Mouse (Mus musculus) heart, embryonic 15.5 days (tissue): ENCODE data around the gene Olfr134. TPM values are rescaled to one million over a fixed set of nuclear protein-coding genes. Genes with fewer than 3 reads are reported as not detected.
"Not testable (repeated sequence)": the region's sequence is repeated elsewhere in the genome, so short reads cannot be mapped to it uniquely, and the experiment has no call there.

ENCODE experiments used
- ATAC-seq: fragments of 200-750 bp; cut with Nextera tagmentation; replicated peaks from 2 replicates; pipeline ENCODE4 v1.8.0; 2017; ENCODE audit warnings: low read depth, moderate TSS enrichment; ENCODE audit not compliant: insufficient number of reproducible peaks, insufficient read depth, low FRiP score
- H3K27ac ChIP-seq: fragments of 300-500 bp; sonication (generic); 2 replicates; pipeline ENCODE4 v1.5.1; 2015; ENCODE audit warnings: mild to moderate bottlenecking, inconsistent platforms
- H3K27me3 ChIP-seq: fragments of 300-500 bp; sonication (generic); 2 replicates; pipeline ENCODE4 v1.6.1; 2015; ENCODE audit warnings: inconsistent platforms
- H3K36me3 ChIP-seq: fragments of 300-500 bp; sonication (generic); 2 replicates; pipeline ENCODE4 v1.6.1; 2015; ENCODE audit warnings: mild to moderate bottlenecking, inconsistent platforms
- H3K4me1 ChIP-seq: fragments of 300-500 bp; sonication (generic); replicated peaks from 2 replicates; pipeline ENCODE4 v1.6.1; 2015; ENCODE audit warnings: inconsistent platforms
- H3K4me2 ChIP-seq: fragments of 300-500 bp; sonication (generic); 2 replicates; pipeline ENCODE4 v1.6.1; 2015; ENCODE audit warnings: inconsistent platforms, mild to moderate bottlenecking, moderate library complexity
- H3K4me3 ChIP-seq: fragments of 300-500 bp; sonication (generic); 2 replicates; pipeline ENCODE4 v1.5.1; 2015; ENCODE audit warnings: mild to moderate bottlenecking, inconsistent platforms
- H3K9ac ChIP-seq: fragments of 300-500 bp; sonication (generic); 2 replicates; pipeline ENCODE4 v1.6.1; 2015; ENCODE audit warnings: mild to moderate bottlenecking, inconsistent platforms
- H3K9me3 ChIP-seq: fragments of 300-500 bp; sonication (generic); replicated peaks from 2 replicates; pipeline ENCODE4 v1.6.1; 2016; ENCODE audit warnings: inconsistent platforms
- whole genome bisulfite sequencing: fragments of 180-500 bp; shearing (Covaris S2); methylation state at CpG from one replicate; pipeline ENCODE4 v1.1.7; 2015; ENCODE audit warnings: mixed read lengths; 5-methylcytosine and 5-hydroxymethylcytosine counted together
- polyA plus RNA-seq: library from polyadenylated mRNA; unstranded; fragments of >200 nt; fragmentation: Nextera tagmentation; extraction: Ambion mirVana; gene quantifications from 2 replicates; pipeline ENCODE4 v1.2.1, GENCODE M21; 2015

The Olfr134 gene
- not detected in 2 replicates for polyA plus RNA-seq

DNA sequence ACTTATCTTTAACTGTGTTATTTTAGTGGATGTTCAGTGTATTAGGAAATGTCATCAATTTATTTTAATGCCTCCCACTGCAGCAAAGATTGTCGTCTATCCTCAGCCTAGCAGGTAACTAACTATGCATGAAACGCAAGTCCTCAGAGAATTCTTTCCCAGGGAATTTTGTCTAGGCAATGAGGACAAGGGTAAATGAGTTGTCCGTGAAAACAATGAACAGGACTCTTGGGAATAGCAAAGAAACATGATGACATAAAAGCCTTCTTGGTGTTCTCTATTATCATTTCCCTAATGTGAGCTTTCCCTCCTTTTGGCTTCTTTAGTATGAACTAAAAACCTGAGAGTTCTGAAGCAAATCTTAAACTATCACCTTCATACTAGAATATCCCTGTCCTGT, at the start of gene Olfr134:
Olfr134 (plus strand) TSS at position 301 of the 400 bp plus-strand sequence.
- H3K4me1 ChIP-seq = no peaks in the 10 kb centered on the region
- no peaks in the 10 kb centered on the region for H3K27me3 ChIP-seq
- no peaks in the 10 kb centered on the region for H3K36me3 ChIP-seq
- H3K9me3 ChIP-seq = no peaks in the 10 kb centered on the region
- no peak within 1 kb of the TSS for H3K9ac ChIP-seq
- no peak for ATAC-seq
- no peak within 1 kb of the TSS for H3K4me3 ChIP-seq
- no peak within 1 kb of the TSS for H3K4me2 ChIP-seq
- H3K27ac ChIP-seq = no peak within 1 kb of the TSS
- 58% methylated on average over 3 of the region's 3 CpGs for WGBS

GRCm38 (mm10) chr17:38124199-38124598, 47.0 kb upstream of the Olfr134 start:
- 48% methylated on average over 1 of the region's 1 CpGs for WGBS
- H3K4me2 ChIP-seq, H3K36me3 ChIP-seq, H3K9me3 ChIP-seq, H3K27me3 ChIP-seq, ATAC-seq, H3K9ac ChIP-seq, H3K27ac ChIP-seq, H3K4me1 ChIP-seq, H3K4me3 ChIP-seq: not testable (repeated sequence)

GRCm38 (mm10) chr17:38125371-38125770, 45.8 kb upstream of the Olfr134 start:
- not testable (repeated sequence) for ATAC-seq, H3K4me3 ChIP-seq, H3K27ac ChIP-seq, H3K27me3 ChIP-seq, H3K4me1 ChIP-seq, H3K9me3 ChIP-seq, H3K36me3 ChIP-seq, H3K4me2 ChIP-seq, H3K9ac ChIP-seq
- WGBS = 67% methylated on average over 3 of the region's 3 CpGs

GRCm38 (mm10) chr17:38134426-38134825, 36.8 kb upstream of the Olfr134 start, which contains the start of gene Olfr132:
Gene Olfr132, minus strand, starts transcription at chr17:38134526.
- Histone ChIP-seq H3K27me3 (no peaks in the 10 kb centered on the region), H3K27ac (no peak within 1 kb of the TSS), H3K9ac (no peak within 1 kb of the TSS), H3K4me1 (no peaks in the 10 kb centered on the region), H3K36me3 (no peaks in the 10 kb centered on the region), H3K4me2 (no peak within 1 kb of the TSS), H3K9me3 (no peaks in the 10 kb centered on the region), H3K4me3 (no peak within 1 kb of the TSS)
- ATAC-seq = no peak
- 71% methylated on average over 1 of the region's 1 CpGs for WGBS

DNA sequence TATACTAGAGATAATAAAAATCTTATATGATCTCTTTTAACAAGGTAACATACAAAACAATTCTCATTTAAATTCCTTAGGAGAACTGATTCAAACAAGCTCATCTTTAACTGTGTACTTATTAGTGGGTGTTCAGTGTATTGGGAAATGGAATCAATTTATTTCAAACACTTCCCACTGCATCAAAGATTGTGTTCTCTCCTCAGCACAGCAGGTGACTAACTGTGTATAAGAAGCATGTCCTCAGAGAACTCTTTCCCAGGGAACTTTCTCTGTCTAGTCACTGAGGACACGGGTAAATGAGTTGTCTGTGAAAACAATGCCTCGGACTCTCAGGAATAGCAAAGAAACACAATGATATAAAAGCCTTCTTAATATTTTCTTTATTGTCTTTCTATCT, 26.2 kb upstream of the Olfr134 start, which contains the start of gene Olfr133:
Olfr133 (plus strand) TSS at position 301 of the 400 bp plus-strand sequence.
- H3K4me3 ChIP-seq = no peak within 1 kb of the TSS
- no peak within 1 kb of the TSS for H3K4me2 ChIP-seq
- no peak within 1 kb of the TSS for H3K27ac ChIP-seq
- H3K9me3 ChIP-seq = no peaks in the 10 kb centered on the region; the same call in 1 of the 2 replicates
- no peak for ATAC-seq
- no peaks in the 10 kb centered on the region for H3K36me3 ChIP-seq
- no peaks in the 10 kb centered on the region for H3K4me1 ChIP-seq
- H3K9ac ChIP-seq = no peak within 1 kb of the TSS
- 65% methylated on average over 2 of the region's 2 CpGs for WGBS
- no peaks in the 10 kb centered on the region for H3K27me3 ChIP-seq

- 92% methylated on average over 1 of the region's 1 CpGs for WGBS
- Histone ChIP-seq H3K4me2 (no peak within 1 kb of the TSS), H3K4me1 (no peaks in the 10 kb centered on the region), H3K4me3 (no peak within 1 kb of the TSS), H3K27ac (no peak within 1 kb of the TSS), H3K36me3 (no peaks in the 10 kb centered on the region), H3K9ac (no peak within 1 kb of the TSS), H3K27me3 (no peaks in the 10 kb centered on the region), H3K9me3 (no peaks in the 10 kb centered on the region)
- ATAC-seq = no peak
Measured at GRCm38 (mm10) chr17:38204035-38204434, 32.8 kb downstream of the Olfr134 start, which contains the start of gene Olfr135. Gene Olfr135, plus strand, starts transcription at chr17:38204335.

Other genes starting within 250 kb of the Olfr134 start
- gene Olfr761, start 218.3 kb upstream of the Olfr134 start, polyA plus RNA-seq = not detected in 2 replicates
- not detected in 2 replicates for gene Olfr129, start 111.3 kb upstream of the Olfr134 start, polyA plus RNA-seq
- gene Olfr130, start 107.5 kb upstream of the Olfr134 start, polyA plus RNA-seq = not detected in 2 replicates
- gene Olfr131, start 82.7 kb upstream of the Olfr134 start, polyA plus RNA-seq = not detected in 2 replicates
- gene Olfr132, start 36.9 kb upstream of the Olfr134 start, polyA plus RNA-seq = not detected in 2 replicates
- not detected in 2 replicates for gene Olfr133, start 26.1 kb upstream of the Olfr134 start, polyA plus RNA-seq
- not detected in 2 replicates for gene Olfr135, start 32.9 kb downstream of the Olfr134 start, polyA plus RNA-seq
- gene Olfr138, start 89.6 kb downstream of the Olfr134 start, polyA plus RNA-seq = not detected in 2 replicates
- not detected in 2 replicates for gene Olfr137, start 136.2 kb downstream of the Olfr134 start, polyA plus RNA-seq
- not detected in 2 replicates for gene Olfr136, start 158.4 kb downstream of the Olfr134 start, polyA plus RNA-seq
- gene Esp36, start 248.8 kb downstream of the Olfr134 start, polyA plus RNA-seq = not detected in 2 replicates